Mouse (Mus musculus) cerebellum, postnatal 25 days (tissue): ENCODE data around the gene Stub1.
"Not testable (repeated sequence)": the region's sequence is repeated elsewhere in the genome, so short reads cannot be mapped to it uniquely, and the experiment has no call there.

Source experiments
- DNase-seq, 2 experiments: peaks; one replicate each; pipeline ENCODE4 v3.0.0; 2021; ENCODE audit warnings: mixed read lengths in 2 of 2

Stub1 gene

DNA sequence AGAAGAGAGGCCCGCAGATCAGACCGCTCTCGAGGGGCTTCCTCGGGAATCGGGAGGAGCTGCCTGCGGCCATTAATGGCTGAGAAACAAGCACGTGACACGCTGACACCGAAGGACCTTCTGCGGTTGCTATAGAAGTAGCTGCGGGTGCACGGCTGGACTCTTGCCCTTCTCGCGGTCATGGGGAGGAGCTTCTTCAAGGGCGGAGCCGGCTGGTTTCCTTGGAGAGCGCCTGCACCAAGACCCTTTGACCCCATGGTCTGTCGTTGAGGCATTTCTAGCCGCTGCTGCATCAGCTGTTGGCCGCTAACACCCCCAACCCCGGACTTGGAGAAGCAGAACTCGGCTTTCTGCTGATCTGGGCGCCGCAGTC, at the start of gene Stub1:
Gene Stub1, minus strand, starts transcription at position 114 of the 373 bp plus-strand sequence.
- peak in 1 of 2 experiments; percentile 91 for DNase-seq

GRCm38 (mm10) chr17:25882306-25882705, 49.1 kb upstream of the Stub1 start:
- DNase-seq: no peak

DNA sequence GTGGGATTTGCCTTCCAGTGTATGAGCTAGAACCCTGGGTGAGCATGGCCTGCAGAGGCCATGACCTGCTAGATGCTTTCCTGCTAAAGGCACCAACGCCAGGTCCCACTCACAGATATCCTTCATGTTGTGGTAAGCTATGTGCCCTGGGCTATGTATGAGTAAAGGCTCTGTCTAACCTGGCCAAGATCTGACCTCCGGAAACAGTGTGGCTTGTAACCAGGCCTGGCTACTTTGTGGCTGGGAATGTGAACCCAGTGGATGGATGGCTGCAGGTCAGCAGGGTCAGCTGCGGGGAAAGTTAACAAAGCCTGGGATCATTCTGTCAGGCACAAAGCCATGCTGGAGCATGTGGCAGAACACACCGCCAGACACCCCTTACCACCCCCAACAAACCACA, 48.5 kb upstream of the Stub1 start:
- no peak for DNase-seq

GRCm38 (mm10) chr17:25880913-25881641, 47.9 kb upstream of the Stub1 start:
- peak in 1 of 2 experiments; percentile 35 for DNase-seq

DNA sequence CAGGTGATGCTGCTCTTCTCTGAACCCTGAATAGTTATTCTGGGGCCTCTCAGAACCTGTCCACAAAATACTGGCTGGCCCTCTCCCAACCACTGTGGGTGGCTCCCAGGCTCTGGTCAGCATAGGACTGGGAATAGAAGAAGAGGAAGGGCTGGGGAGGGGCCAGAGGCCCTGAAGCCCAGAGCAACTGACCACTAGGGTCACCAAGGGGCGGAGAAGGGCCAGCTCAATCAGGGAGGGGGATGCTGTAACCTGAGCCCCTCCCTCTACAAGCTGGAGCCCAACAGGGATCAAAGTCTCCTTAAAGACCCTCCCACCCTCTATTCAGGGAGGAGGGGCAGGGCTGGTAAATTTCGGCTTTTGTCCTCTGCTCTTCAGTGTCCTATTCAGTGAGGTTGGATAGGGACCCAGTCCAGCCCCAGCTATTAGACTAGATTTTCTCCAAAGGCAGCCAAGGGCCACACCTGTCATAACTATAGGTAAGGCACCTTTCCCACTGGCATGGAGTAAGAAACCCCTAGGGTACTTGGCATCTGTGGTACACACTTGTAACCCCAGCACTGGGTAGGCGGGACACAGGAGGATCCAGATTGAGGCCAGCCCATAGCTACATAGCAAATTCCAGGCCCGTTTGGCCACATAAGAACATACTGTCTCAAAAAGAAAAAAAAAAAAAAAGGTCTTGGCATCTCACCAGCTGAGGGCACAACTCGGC, 47.1 kb upstream of the Stub1 start, which contains the start of gene Wfikkn1:
Gene Wfikkn1, minus strand, starts transcription at position 663 of the 715 bp plus-strand sequence.
- no peak for DNase-seq

GRCm38 (mm10) chr17:25879750-25880149, 46.5 kb upstream of the Stub1 start:
- peak; percentile 37 to 56 for DNase-seq

GRCm38 (mm10) chr17:25879261-25879660, 46.1 kb upstream of the Stub1 start:
- peak; percentile 56 to 69 for DNase-seq

DNA sequence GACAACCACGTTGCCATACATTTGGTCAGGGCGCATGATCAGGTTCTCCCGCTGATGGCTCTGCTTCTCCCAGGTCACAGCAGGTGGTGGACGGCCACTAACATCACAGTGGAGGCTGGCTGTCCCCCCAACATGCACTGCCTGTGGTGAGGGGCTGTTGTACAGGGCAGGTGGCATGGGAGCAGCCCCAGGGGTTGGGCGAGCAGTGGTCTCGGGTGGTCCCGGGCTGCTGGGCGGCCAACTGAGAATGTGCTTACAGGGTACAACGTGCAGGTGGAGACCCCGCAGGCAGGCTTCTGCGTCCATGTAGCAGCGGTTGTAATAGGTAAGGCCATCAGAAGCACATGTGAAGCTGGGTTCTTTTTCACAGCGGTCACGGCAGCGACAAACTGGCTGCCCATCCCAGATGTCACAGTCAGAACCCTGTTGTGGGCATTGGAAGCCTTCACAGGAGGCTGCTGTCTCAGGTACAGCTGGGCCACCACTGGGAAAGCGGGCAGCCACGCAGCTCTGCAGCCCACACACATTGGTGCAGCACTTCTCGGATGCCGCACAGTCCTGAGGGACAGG, 45.5 kb upstream of the Stub1 start:
- peak in 1 of 2 experiments; percentile 53 for DNase-seq

DNA sequence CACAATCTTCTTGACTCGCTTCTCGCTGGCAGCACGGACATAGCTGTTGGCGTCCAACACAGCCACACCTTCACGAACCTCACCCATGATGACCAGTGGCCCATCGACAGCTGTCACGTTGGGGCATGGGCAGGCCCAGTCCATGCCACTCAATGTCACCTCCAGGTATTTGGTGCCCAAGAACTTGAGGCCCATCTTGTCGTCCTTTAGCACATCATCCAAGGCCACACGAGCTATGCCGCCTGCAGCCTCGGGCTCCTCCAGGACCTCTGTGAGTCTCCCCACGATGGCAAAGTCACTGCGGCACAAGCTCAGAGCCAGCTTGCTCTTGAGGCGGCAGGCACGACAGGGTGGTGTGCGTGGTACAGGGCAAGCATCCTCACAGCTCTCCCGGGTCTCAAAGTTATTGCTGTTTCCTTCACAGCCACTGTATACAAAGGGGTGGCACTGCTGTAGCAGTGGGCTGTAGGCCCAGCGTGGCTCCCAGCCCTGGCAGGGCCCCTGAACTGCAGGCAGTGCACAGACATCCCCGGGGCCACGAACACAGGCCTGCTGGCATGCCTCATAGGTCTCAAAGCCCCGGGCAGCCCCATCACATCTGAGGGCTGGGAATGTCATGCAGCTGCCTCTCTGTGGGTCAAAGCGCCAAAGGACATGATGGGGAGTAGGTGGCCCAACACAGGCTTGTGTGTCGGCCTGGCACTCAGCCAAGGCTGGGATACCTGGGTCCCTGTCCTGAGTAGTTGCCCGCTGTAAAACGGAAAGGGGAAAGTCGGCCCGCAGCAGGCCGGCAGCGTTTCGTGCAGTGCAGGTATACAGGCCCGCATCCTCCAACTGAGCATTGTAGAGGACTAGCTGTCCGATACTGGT, 44.8 kb upstream of the Stub1 start:
- peak; percentile 42 to 62 for DNase-seq

- DNase-seq: peak in 1 of 2 experiments; percentile 17
Measured at GRCm38 (mm10) chr17:25877025-25877424, 43.8 kb upstream of the Stub1 start.

GRCm38 (mm10) chr17:25876347-25876915, 43.2 kb upstream of the Stub1 start:
- DNase-seq: peak in 1 of 2 experiments; percentile 55

GRCm38 (mm10) chr17:25875171-25876136, 42.2 kb upstream of the Stub1 start:
- DNase-seq: peak; percentile 94 to 95

- DNase-seq: peak; percentile 96
Measured at GRCm38 (mm10) chr17:25874721-25875170, 41.5 kb upstream of the Stub1 start, which contains the start of gene Mettl26. Mettl26 (plus strand) TSS chr17:25875074.

GRCm38 (mm10) chr17:25874148-25874720, 41.0 kb upstream of the Stub1 start:
- DNase-seq: no peak

DNA sequence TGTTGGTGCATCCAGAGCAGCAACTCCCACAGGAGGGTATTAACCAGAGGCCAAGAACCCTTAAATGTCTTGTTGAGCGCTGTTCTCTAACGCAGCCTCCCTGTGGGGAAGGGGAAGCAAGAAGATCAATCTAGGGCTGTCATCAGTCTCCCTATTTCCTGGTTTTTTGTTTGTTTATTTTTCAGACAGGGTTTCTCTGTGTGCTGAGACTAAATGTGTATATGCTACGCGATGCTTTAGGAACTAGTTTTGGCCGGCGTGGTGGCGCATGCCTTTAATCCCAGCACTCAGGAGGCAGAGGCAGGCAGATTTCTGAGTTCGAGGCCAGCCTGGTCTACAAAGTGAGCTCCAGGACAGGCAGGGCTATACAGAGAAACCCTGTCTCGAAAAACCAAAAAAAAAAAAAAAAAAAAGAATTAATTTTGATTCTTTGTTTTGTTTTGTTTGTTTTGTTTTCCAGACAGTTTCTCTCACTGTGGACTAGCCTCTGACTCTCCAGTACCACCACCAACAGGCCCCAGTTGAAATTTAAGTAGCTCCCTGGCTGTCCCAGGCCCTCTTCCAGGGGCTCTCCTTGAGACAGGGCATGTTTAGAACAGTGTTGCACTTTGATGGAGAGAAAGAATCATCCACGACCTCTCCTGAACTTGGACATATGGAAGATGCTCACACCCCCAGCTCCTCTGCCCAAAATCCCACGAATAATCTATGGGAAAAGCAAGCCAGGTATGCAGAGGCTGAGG, 40.4 kb upstream of the Stub1 start:
- DNase-seq: peak in 1 of 2 experiments; percentile 3

DNA sequence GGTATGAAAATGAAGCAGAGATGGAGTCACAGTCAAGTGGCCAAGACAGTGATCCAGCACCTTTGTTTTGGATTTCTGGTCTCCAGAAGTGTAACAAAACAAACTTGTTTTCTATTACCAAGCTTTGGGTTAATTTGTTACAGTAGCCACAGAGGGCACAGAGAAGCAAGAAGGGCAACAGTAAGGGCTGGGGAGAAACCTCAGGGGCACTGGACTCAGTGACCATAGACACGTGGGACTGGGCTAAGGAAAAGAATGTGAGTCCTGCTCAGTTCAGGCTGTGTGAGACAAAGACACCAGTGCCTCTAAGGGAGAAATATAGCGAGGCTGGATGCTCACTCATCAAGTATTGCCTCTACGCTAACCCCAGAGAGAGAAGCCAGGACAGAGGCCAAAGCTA, 39.5 kb upstream of the Stub1 start:
- peak in 1 of 2 experiments; percentile 3 for DNase-seq

DNA sequence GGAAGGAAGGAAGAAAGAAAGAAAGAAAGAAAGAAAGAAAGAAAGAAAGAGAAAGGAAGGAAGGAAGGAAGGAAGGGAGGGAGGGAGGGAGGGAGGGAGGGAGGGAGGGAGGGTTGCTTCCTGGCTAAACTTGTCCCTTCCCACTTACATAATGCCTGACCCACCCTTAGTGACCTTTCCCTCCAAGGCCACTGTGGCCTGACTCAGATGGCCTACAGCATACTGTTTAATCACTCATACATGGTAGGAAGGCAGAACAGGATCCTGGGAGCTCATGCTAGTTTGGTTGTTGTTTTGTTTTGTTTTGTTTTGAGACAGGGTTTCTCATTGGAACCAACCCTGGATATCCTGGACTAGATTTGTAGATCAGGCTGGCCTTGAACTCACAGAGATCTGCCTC, 38.4 kb upstream of the Stub1 start:
- DNase-seq: not testable (repeated sequence)

- peak in 1 of 2 experiments; percentile 3 for DNase-seq
Measured at GRCm38 (mm10) chr17:25869954-25870353, 36.8 kb upstream of the Stub1 start.

DNA sequence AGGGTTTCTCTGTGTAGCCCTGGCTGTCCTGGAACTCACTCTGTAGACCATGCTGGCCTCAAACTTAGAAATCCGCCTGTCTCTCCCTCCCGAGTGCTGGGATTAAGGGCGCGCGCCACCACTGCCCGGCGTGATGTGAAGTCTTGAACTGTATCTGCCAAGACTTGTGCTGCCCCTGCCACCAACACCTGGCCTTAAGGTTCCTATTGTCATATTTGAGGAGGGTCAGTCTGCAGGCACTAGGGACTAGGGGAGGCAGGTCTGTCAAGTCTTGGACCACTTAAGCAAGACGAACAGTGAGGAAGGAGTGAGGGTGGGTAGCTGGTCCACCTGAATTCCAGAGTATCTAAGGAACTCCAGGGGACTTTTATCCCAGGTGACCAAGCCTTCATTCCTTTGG, 36.3 kb upstream of the Stub1 start:
- peak in 1 of 2 experiments; percentile 12 for DNase-seq
